Mouse (Mus musculus): Measurements from ENCODE around the gene Vamp1.

DNA sequence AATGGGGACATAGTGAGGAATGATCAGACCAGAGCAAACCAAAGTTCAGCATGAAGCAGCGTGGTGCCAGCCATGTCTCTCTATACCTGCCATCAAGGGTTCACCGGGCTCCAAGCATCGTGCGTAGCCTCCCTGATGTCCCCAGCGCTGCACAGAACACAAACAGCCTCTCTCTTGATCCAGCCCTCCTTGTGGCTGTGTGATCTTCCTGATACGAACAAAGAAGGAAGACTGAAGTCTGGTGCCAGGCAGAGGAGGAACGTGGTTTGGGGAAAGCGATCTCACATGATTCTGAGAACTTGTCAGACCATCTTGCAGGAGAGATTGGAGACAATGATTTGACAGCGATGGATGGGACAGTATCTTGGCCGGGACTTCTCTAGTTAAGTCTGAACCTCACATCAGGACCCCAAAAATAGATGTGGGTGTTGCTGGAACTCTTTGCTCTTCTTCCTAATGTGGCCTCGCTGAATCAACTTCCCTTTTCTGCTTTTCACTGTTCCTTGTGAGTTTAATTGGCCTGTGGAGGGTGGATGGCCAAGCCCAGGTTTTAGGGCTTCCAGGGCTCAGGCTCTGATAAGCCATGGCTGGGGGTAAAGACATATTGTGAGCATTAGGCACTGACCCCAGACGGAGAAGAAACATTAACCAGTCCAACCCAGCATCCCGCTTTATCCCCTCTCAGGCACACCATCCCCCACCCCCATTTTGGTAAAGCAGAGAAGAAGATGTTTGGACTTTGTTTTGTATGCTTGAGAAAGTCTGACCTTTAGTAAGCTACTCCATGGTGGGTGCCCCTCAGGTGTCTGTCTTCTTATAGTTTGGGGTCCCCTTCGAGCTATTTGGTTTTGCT, 38.7 kb downstream of the Vamp1 start:
- no peak for TF ChIP-seq POLR2A (IDR thresholded peaks at IDR 0.05; ENCODE audit: insufficient read depth, low read depth, low read length)
- no peak for TF ChIP-seq CTCF (IDR thresholded peaks at IDR 0.05; ENCODE audit: insufficient read depth, low read depth, low read length)

All from olfactory bulb, adult 2 months (tissue).